Mouse (Mus musculus): ENCODE measurements around the gene Olfr1423. TPM values are rescaled to one million over a fixed set of nuclear protein-coding genes. Genes with fewer than 3 reads are reported as not detected.

Olfr1423 gene
- polyA plus RNA-seq, 1 experiment = not detected

GRCm38 (mm10) chr19:12011560-12012556, 29.3 kb downstream of the Olfr1423 start:
- TF ChIP-seq CTCF (IDR thresholded peaks at IDR 0.05; ENCODE audit: borderline replicate concordance, extremely low read depth, insufficient read depth, insufficient read length) (peak; percentile 83), POLR2A (IDR thresholded peaks at IDR 0.05; ENCODE audit: borderline replicate concordance, extremely low read depth, insufficient read depth, insufficient read length, poor library complexity, severe bottlenecking) (no peak)
- peak; percentile 95 for DNase-seq (ENCODE audit: low read depth)

- TF ChIP-seq POLR2A (IDR thresholded peaks at IDR 0.05; ENCODE audit: borderline replicate concordance, extremely low read depth, insufficient read depth, insufficient read length, poor library complexity, severe bottlenecking) = no peak
- TF ChIP-seq CTCF (IDR thresholded peaks at IDR 0.05; ENCODE audit: borderline replicate concordance, extremely low read depth, insufficient read depth, insufficient read length) = no peak
- DNase-seq (ENCODE audit: low read depth) = peak; percentile 96
These were observed 30.1 kb downstream of the Olfr1423 start for GRCm38 (mm10) chr19:12010916-12011559.

- peak; percentile 82 for DNase-seq (ENCODE audit: low read depth)
- TF ChIP-seq CTCF (IDR thresholded peaks at IDR 0.05; ENCODE audit: borderline replicate concordance, extremely low read depth, insufficient read depth, insufficient read length) (no peak), POLR2A (IDR thresholded peaks at IDR 0.05; ENCODE audit: borderline replicate concordance, extremely low read depth, insufficient read depth, insufficient read length, poor library complexity, severe bottlenecking) (peak; percentile 42; the same call in 1 of the 2 replicates)
These were observed 30.8 kb downstream of the Olfr1423 start for GRCm38 (mm10) chr19:12010281-12010771.

GRCm38 (mm10) chr19:12009501-12010280, 31.4 kb downstream of the Olfr1423 start:
- TF ChIP-seq POLR2A (IDR thresholded peaks at IDR 0.05; ENCODE audit: borderline replicate concordance, extremely low read depth, insufficient read depth, insufficient read length, poor library complexity, severe bottlenecking) (no peak), CTCF (IDR thresholded peaks at IDR 0.05; ENCODE audit: borderline replicate concordance, extremely low read depth, insufficient read depth, insufficient read length) (no peak)
- peak; percentile 87 for DNase-seq (ENCODE audit: low read depth)

GRCm38 (mm10) chr19:12008410-12009380, 32.4 kb downstream of the Olfr1423 start:
- DNase-seq (ENCODE audit: low read depth) = peak; percentile 14
- TF ChIP-seq POLR2A (IDR thresholded peaks at IDR 0.05; ENCODE audit: borderline replicate concordance, extremely low read depth, insufficient read depth, insufficient read length, poor library complexity, severe bottlenecking) = no peak
- no peak for TF ChIP-seq CTCF (IDR thresholded peaks at IDR 0.05; ENCODE audit: borderline replicate concordance, extremely low read depth, insufficient read depth, insufficient read length)

GRCm38 (mm10) chr19:12007105-12007931, 33.8 kb downstream of the Olfr1423 start:
- DNase-seq (ENCODE audit: low read depth) = peak; percentile 51
- TF ChIP-seq CTCF (IDR thresholded peaks at IDR 0.05; ENCODE audit: borderline replicate concordance, extremely low read depth, insufficient read depth, insufficient read length) (peak; percentile 45; the same call in 1 of the 2 replicates), POLR2A (IDR thresholded peaks at IDR 0.05; ENCODE audit: borderline replicate concordance, extremely low read depth, insufficient read depth, insufficient read length, poor library complexity, severe bottlenecking) (no peak)

GRCm38 (mm10) chr19:12006361-12006947, 34.7 kb downstream of the Olfr1423 start:
- no peak for TF ChIP-seq POLR2A (IDR thresholded peaks at IDR 0.05; ENCODE audit: borderline replicate concordance, extremely low read depth, insufficient read depth, insufficient read length, poor library complexity, severe bottlenecking)
- peak; percentile 64 for DNase-seq (ENCODE audit: low read depth)

GRCm38 (mm10) chr19:12005376-12006360, 35.4 kb downstream of the Olfr1423 start:
- TF ChIP-seq CTCF (IDR thresholded peaks at IDR 0.05; ENCODE audit: borderline replicate concordance, extremely low read depth, insufficient read depth, insufficient read length) (no peak), POLR2A (IDR thresholded peaks at IDR 0.05; ENCODE audit: borderline replicate concordance, extremely low read depth, insufficient read depth, insufficient read length, poor library complexity, severe bottlenecking) (peak; percentile 26; the same call in 1 of the 2 replicates)
- DNase-seq (ENCODE audit: low read depth) = peak; percentile 94
